Mouse (Mus musculus): ENCODE results near the gene Srp14. TPM values are rescaled to one million over a fixed set of nuclear protein-coding genes. Genes with fewer than 3 reads are reported as not detected.

The Srp14 gene
- total and polyA plus RNA-seq, 2 experiments from 2014 or later, result 181 to 352 TPM

GRCm38 (mm10) chr2:118483032-118483431 is 3.5 kb upstream of the Srp14 start:
- Histone ChIP-seq H3K4me3 (ENCODE audit: low read depth, low read length) (no peak overlapping the region), H3K27ac (ENCODE audit: low read depth, low read length) (no peak overlapping the region), H3K9ac (replicated peaks; ENCODE audit: low read length, poor library complexity, severe bottlenecking) (no peak overlapping the region), H3K27me3 (ENCODE audit: insufficient read depth, low read length) (no peaks in the 10 kb centered on the region), H3K4me1 (ENCODE audit: insufficient read depth, low read length) (peaks cover 7% of the 10 kb centered on the region; the same call in 1 of the 2 replicates), H3K36me3 (ENCODE audit: insufficient read depth, low read length) (no peaks in the 10 kb centered on the region), H3K4me2 (ENCODE audit: low read depth, low read length, poor library complexity, severe bottlenecking) (no peak overlapping the region), H3K9me3 (ENCODE audit: low read length) (no peaks in the 10 kb centered on the region)
- DNase-seq (ENCODE audit: low spot score) (no peak), ATAC-seq (ENCODE audit: low FRiP score) (no peak)
- no peak for TF ChIP-seq CTCF (IDR thresholded peaks at IDR 0.05)
- 84% methylated on average over 5 of the region's 5 CpGs for WGBS

- peaks cover 4% of the 10 kb centered on the region; the same call in 1 of the 2 replicates for H3K36me3 ChIP-seq (ENCODE audit: insufficient read depth, low read length)
- H3K9ac ChIP-seq (replicated peaks; ENCODE audit: low read length, poor library complexity, severe bottlenecking), result no peak overlapping the region
- H3K27me3 ChIP-seq (ENCODE audit: insufficient read depth, low read length), result no peaks in the 10 kb centered on the region
- TF ChIP-seq CTCF (IDR thresholded peaks at IDR 0.05), result no peak
- H3K27ac ChIP-seq (ENCODE audit: low read depth, low read length), result no peak overlapping the region
- no peak overlapping the region for H3K4me3 ChIP-seq (ENCODE audit: low read depth, low read length)
- DNase-seq (ENCODE audit: low spot score) (no peak), ATAC-seq (ENCODE audit: low FRiP score) (no peak)
- H3K9me3 ChIP-seq (ENCODE audit: low read length), result no peaks in the 10 kb centered on the region
- H3K4me2 ChIP-seq (ENCODE audit: low read depth, low read length, poor library complexity, severe bottlenecking), result no peak overlapping the region
- peaks cover 8% of the 10 kb centered on the region; the same call in 1 of the 2 replicates for H3K4me1 ChIP-seq (ENCODE audit: insufficient read depth, low read length)
- 94% methylated on average over 7 of the region's 7 CpGs for WGBS
These were observed 1.4 kb upstream of the Srp14 start for GRCm38 (mm10) chr2:118480886-118481285.

- H3K27me3 ChIP-seq (ENCODE audit: insufficient read depth, low read length), result no peaks in the 10 kb centered on the region
- no peak for TF ChIP-seq CTCF (IDR thresholded peaks at IDR 0.05)
- peaks cover 8% of the 10 kb centered on the region; the same call in 1 of the 2 replicates for H3K4me1 ChIP-seq (ENCODE audit: insufficient read depth, low read length)
- H3K27ac ChIP-seq (ENCODE audit: low read depth, low read length), result peak overlapping the region; percentile 77
- H3K4me3 ChIP-seq (ENCODE audit: low read depth, low read length), result peak overlapping the region; percentile 71
- peaks cover 9% of the 10 kb centered on the region for H3K36me3 ChIP-seq (ENCODE audit: insufficient read depth, low read length)
- H3K9ac ChIP-seq (replicated peaks; ENCODE audit: low read length, poor library complexity, severe bottlenecking), result peak overlapping the region; percentile 87
- 3% methylated on average over 38 of the region's 52 CpGs for WGBS
- no peaks in the 10 kb centered on the region for H3K9me3 ChIP-seq (ENCODE audit: low read length)
- DNase-seq (ENCODE audit: low spot score) (no peak), ATAC-seq (ENCODE audit: low FRiP score) (peak; percentile 1)
- peak overlapping the region; percentile 52 for H3K4me2 ChIP-seq (ENCODE audit: low read depth, low read length, poor library complexity, severe bottlenecking)
These were observed 520 bp downstream of the Srp14 start for GRCm38 (mm10) chr2:118478833-118479549.

- Histone ChIP-seq H3K36me3 (ENCODE audit: insufficient read depth, low read length) (peaks cover 45% of the 10 kb centered on the region), H3K9me3 (ENCODE audit: low read length) (no peaks in the 10 kb centered on the region), H3K4me1 (ENCODE audit: insufficient read depth, low read length) (no peaks in the 10 kb centered on the region), H3K4me2 (ENCODE audit: low read depth, low read length, poor library complexity, severe bottlenecking) (no peak overlapping the region), H3K9ac (replicated peaks; ENCODE audit: low read length, poor library complexity, severe bottlenecking) (no peak overlapping the region), H3K27me3 (ENCODE audit: insufficient read depth, low read length) (no peaks in the 10 kb centered on the region), H3K27ac (ENCODE audit: low read depth, low read length) (no peak overlapping the region), H3K4me3 (ENCODE audit: low read depth, low read length) (no peak overlapping the region)
- ATAC-seq (ENCODE audit: low FRiP score), result no peak
- no peak for DNase-seq (ENCODE audit: low spot score)
- no peak for TF ChIP-seq CTCF (IDR thresholded peaks at IDR 0.05)
These were observed 11.2 kb downstream of the Srp14 start for GRCm38 (mm10) chr2:118468354-118468753.

GRCm38 (mm10) chr2:118466601-118467000 is 12.9 kb downstream of the Srp14 start:
- H3K36me3 ChIP-seq (ENCODE audit: insufficient read depth, low read length), result peaks cover 45% of the 10 kb centered on the region
- whole genome bisulfite sequencing, result 69% methylated on average over 1 of the region's 1 CpGs

GRCm38 (mm10) chr2:118465894-118466293 is 13.6 kb downstream of the Srp14 start:
- DNase-seq (ENCODE audit: low spot score) (no peak), ATAC-seq (ENCODE audit: low FRiP score) (no peak)
- no peaks in the 10 kb centered on the region for H3K4me1 ChIP-seq (ENCODE audit: insufficient read depth, low read length)
- H3K4me3 ChIP-seq (ENCODE audit: low read depth, low read length), result no peak overlapping the region
- TF ChIP-seq CTCF (IDR thresholded peaks at IDR 0.05), result no peak
- peaks cover 51% of the 10 kb centered on the region for H3K36me3 ChIP-seq (ENCODE audit: insufficient read depth, low read length)
- 72% methylated on average over 2 of the region's 2 CpGs for WGBS
- no peak overlapping the region for H3K27ac ChIP-seq (ENCODE audit: low read depth, low read length)
- no peaks in the 10 kb centered on the region for H3K9me3 ChIP-seq (ENCODE audit: low read length)
- no peaks in the 10 kb centered on the region for H3K27me3 ChIP-seq (ENCODE audit: insufficient read depth, low read length)
- no peak overlapping the region for H3K9ac ChIP-seq (replicated peaks; ENCODE audit: low read length, poor library complexity, severe bottlenecking)
- H3K4me2 ChIP-seq (ENCODE audit: low read depth, low read length, poor library complexity, severe bottlenecking), result no peak overlapping the region

More at GRCm38 (mm10) chr2:118466601-118467000, 12.9 kb downstream of the Srp14 start:
- Histone ChIP-seq H3K27me3 (ENCODE audit: insufficient read depth, low read length) (no peaks in the 10 kb centered on the region), H3K4me1 (ENCODE audit: insufficient read depth, low read length) (no peaks in the 10 kb centered on the region), H3K27ac (ENCODE audit: low read depth, low read length) (no peak overlapping the region), H3K9me3 (ENCODE audit: low read length) (no peaks in the 10 kb centered on the region), H3K4me2 (ENCODE audit: low read depth, low read length, poor library complexity, severe bottlenecking) (no peak overlapping the region), H3K4me3 (ENCODE audit: low read depth, low read length) (no peak overlapping the region), H3K9ac (replicated peaks; ENCODE audit: low read length, poor library complexity, severe bottlenecking) (no peak overlapping the region)
- ATAC-seq (ENCODE audit: low FRiP score) (no peak), DNase-seq (ENCODE audit: low spot score) (no peak)
- TF ChIP-seq CTCF (IDR thresholded peaks at IDR 0.05), result peak; percentile 49

Data from midbrain, postnatal 0 days (tissue).